Mouse (Mus musculus): Measurements from ENCODE around the gene Vipr1. TPM values are rescaled to one million over a fixed set of nuclear protein-coding genes. Genes with fewer than 3 reads are reported as not detected.

The Vipr1 gene
- polyA plus RNA-seq, 1 experiment from 2014 or later = 0.26 TPM

DNA sequence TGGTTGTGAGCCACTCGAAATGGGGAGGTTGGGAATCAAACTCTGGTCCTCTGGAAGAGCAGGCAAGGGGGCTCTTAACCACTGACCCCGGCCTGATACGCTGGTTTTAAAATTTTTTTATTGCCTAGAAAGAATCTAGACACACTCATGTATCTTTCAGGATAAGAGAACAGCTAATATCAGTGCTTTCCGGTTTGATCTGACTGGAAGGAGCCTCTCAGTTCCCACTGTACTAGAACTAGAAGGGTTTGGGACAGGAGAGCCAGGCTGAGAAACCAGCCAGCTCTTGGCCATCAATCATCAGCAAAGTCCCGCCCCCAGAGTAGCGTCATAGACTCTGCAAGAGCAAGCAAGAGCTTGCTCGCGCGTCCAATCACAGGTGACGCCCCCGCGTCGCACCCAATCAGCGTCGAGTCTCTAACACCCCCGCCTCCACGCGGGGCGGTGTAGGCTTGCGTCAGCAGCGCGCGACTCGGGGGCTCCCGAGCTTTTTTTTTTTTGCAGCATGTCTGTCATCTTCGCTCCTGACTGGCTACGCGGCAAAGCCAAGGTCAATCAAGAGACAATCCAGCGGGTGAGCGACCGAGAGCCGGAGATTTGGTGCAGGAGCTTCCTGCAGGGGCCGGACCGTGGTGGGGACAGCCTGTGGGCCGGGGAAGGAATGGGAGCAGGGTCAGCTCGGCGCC lies 67.5 kb downstream of the Vipr1 start, which contains the start of gene Ss18l2:
Gene Ss18l2, plus strand, starts transcription at position 432 of the 686 bp plus-strand sequence.
- Histone ChIP-seq H3K4me2 (ENCODE audit: low read depth, low read length) (peak within 1 kb of the TSS; percentile 83), H3K27me3 (replicated peaks; ENCODE audit: control insufficient read depth, insufficient read depth, low read length) (no peaks in the 10 kb centered on the region), H3K36me3 (ENCODE audit: control insufficient read depth, insufficient read depth, low read length) (peaks cover 11% of the 10 kb centered on the region; the same call in 1 of the 2 replicates), H3K9me3 (ENCODE audit: control insufficient read depth, low read length) (no peaks in the 10 kb centered on the region), H3K4me3 (ENCODE audit: low read depth, low read length) (peak within 1 kb of the TSS; percentile 80), H3K9ac (ENCODE audit: low read depth, low read length) (peak within 1 kb of the TSS; percentile 89), H3K27ac (replicated peaks; ENCODE audit: low read depth, low read length) (peak within 1 kb of the TSS; percentile 93), H3K4me1 (ENCODE audit: control insufficient read depth, insufficient read depth, low read length) (peaks cover 13% of the 10 kb centered on the region)
- DNase-seq (ENCODE audit: low spot score) (peak; percentile 100), ATAC-seq (ENCODE audit: low read depth) (peak; percentile 98)
- 5% methylated on average over 37 of the region's 37 CpGs for WGBS

- peak overlapping the region; percentile 89 for H3K9ac ChIP-seq (ENCODE audit: low read depth, low read length)
- peak overlapping the region; percentile 80 for H3K4me3 ChIP-seq (ENCODE audit: low read depth, low read length)
- peaks cover 9% of the 10 kb centered on the region for H3K4me1 ChIP-seq (ENCODE audit: control insufficient read depth, insufficient read depth, low read length)
- DNase-seq (ENCODE audit: low spot score) (no peak), ATAC-seq (ENCODE audit: low read depth) (peak; percentile 9; the same call in 1 of the 2 replicates)
- H3K27ac ChIP-seq (replicated peaks; ENCODE audit: low read depth, low read length) = peak overlapping the region; percentile 93
- 0% methylated on average over 18 of the region's 18 CpGs for WGBS
- H3K4me2 ChIP-seq (ENCODE audit: low read depth, low read length) = peak overlapping the region; percentile 83
- no peaks in the 10 kb centered on the region for H3K9me3 ChIP-seq (ENCODE audit: control insufficient read depth, low read length)
- peaks cover 11% of the 10 kb centered on the region; the same call in 1 of the 2 replicates for H3K36me3 ChIP-seq (ENCODE audit: control insufficient read depth, insufficient read depth, low read length)
- no peaks in the 10 kb centered on the region for H3K27me3 ChIP-seq (replicated peaks; ENCODE audit: control insufficient read depth, insufficient read depth, low read length)
Measured at GRCm38 (mm10) chr9:121710584-121710975, 68.1 kb downstream of the Vipr1 start.

DNA sequence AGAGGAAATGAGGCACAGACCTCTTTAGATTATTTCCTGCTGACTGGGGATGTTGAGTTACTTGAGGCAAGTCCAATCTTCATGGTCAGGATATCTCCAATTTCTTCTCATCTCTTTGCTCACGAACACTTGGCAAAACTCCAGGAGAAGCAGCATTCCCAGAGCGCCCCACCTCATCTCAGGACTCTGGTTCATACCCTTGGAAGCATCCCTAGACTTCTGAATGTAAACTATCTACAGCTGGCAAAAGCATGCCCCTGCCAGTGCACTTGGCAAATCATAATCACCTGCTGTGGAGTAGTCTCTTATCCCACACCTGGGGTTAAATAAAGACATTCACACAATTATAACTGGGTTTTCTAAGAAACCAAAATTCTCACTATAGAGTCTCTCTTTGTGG lies 74.5 kb downstream of the Vipr1 start:
- Histone ChIP-seq H3K4me3 (ENCODE audit: low read depth, low read length) (no peak overlapping the region), H3K27ac (replicated peaks; ENCODE audit: low read depth, low read length) (no peak overlapping the region), H3K4me1 (ENCODE audit: control insufficient read depth, insufficient read depth, low read length) (peaks cover 8% of the 10 kb centered on the region), H3K4me2 (ENCODE audit: low read depth, low read length) (no peak overlapping the region), H3K27me3 (replicated peaks; ENCODE audit: control insufficient read depth, insufficient read depth, low read length) (no peaks in the 10 kb centered on the region), H3K9ac (ENCODE audit: low read depth, low read length) (no peak overlapping the region), H3K36me3 (ENCODE audit: control insufficient read depth, insufficient read depth, low read length) (peaks cover 11% of the 10 kb centered on the region; the same call in 1 of the 2 replicates), H3K9me3 (ENCODE audit: control insufficient read depth, low read length) (peaks cover 5% of the 10 kb centered on the region; the same call in 1 of the 2 replicates)
- ATAC-seq (ENCODE audit: low read depth) (no peak), DNase-seq (ENCODE audit: low spot score) (no peak)
- WGBS = 80% methylated on average over 2 of the region's 2 CpGs

- peak overlapping the region; percentile 98 for H3K9ac ChIP-seq (ENCODE audit: low read depth, low read length)
- peaks cover 4% of the 10 kb centered on the region; the same call in 1 of the 2 replicates for H3K36me3 ChIP-seq (ENCODE audit: control insufficient read depth, insufficient read depth, low read length)
- H3K4me3 ChIP-seq (ENCODE audit: low read depth, low read length) = peak overlapping the region; percentile 93
- DNase-seq (ENCODE audit: low spot score) (no peak), ATAC-seq (ENCODE audit: low read depth) (no peak)
- H3K9me3 ChIP-seq (ENCODE audit: control insufficient read depth, low read length) = peaks cover 5% of the 10 kb centered on the region; the same call in 1 of the 2 replicates
- WGBS = 66% methylated on average over 15 of the region's 15 CpGs
- H3K4me2 ChIP-seq (ENCODE audit: low read depth, low read length) = peak overlapping the region; percentile 74
- peaks cover 8% of the 10 kb centered on the region for H3K4me1 ChIP-seq (ENCODE audit: control insufficient read depth, insufficient read depth, low read length)
- no peaks in the 10 kb centered on the region for H3K27me3 ChIP-seq (replicated peaks; ENCODE audit: control insufficient read depth, insufficient read depth, low read length)
- peak overlapping the region; percentile 93 for H3K27ac ChIP-seq (replicated peaks; ENCODE audit: low read depth, low read length)
Measured at GRCm38 (mm10) chr9:121718070-121718705, 75.7 kb downstream of the Vipr1 start.

- under 1% methylated on average over 30 of the region's 61 CpGs for WGBS
- H3K9ac ChIP-seq (ENCODE audit: low read depth, low read length) = peak within 1 kb of the TSS; percentile 98
Measured at GRCm38 (mm10) chr9:121718792-121719318, 76.3 kb downstream of the Vipr1 start, which contains the start of gene Nktr. Nktr (plus strand) TSS chr9:121719169.

DNA sequence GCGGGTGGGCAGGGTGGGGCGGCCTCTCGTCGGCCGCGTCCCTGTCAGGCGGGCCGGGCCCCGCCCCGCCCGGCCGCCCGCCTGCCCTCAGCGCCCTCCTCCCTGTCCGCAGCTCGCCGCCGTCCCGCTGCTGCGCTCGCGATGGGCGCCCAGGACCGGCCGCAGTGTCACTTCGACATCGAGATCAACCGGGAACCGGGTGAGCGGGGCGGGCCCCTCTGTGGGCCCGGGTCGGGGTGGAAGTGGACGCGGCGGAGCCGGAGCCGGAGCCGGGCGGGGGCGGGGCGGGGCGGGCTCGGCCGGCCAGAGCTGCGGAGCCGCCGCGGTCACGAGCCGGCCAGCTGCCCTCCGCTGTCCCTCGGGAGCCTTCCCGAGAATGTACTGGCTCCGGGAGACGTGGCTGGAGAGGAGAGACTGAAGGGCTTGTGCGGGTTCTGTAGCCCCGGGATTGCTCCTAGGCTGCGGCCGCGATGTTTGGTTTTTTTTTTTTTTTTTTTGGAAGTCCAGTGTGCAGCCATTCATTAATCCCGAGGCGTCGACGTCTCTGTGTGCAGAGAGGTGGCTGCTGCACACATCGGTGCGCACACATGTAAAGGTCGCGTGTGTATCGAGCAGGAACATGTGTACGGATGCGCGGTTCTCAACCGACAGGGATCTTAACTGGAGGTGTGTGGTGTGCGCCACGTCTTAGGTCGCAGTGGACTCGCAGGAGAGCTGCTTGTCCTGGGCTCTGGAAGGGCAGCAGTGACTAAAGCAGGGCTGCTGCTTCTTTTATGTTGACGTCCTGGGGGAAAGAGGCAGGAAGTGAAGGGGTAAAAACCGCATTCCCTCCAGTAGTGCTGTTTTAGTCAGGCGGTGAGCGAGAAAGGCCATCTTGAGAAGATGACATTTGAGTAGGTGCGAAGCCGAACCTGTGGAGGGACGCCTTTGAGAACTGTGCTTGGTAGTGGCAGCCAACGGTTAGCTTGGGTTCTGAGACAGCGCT lies 77.1 kb downstream of the Vipr1 start:
- ATAC-seq (ENCODE audit: low read depth) (peak; percentile 64), DNase-seq (ENCODE audit: low spot score) (peak; percentile 48)
- peaks cover 5% of the 10 kb centered on the region; the same call in 1 of the 2 replicates for H3K9me3 ChIP-seq (ENCODE audit: control insufficient read depth, low read length)

More at GRCm38 (mm10) chr9:121718792-121719318, 76.3 kb downstream of the Vipr1 start, which contains the start of gene Nktr:
- H3K27me3 ChIP-seq (replicated peaks; ENCODE audit: control insufficient read depth, insufficient read depth, low read length) = no peaks in the 10 kb centered on the region
- H3K4me3 ChIP-seq (ENCODE audit: low read depth, low read length) = peak within 1 kb of the TSS; percentile 93
- H3K9me3 ChIP-seq (ENCODE audit: control insufficient read depth, low read length) = peaks cover 5% of the 10 kb centered on the region; the same call in 1 of the 2 replicates
- peak; percentile 99 for DNase-seq (ENCODE audit: low spot score)
- H3K4me1 ChIP-seq (ENCODE audit: control insufficient read depth, insufficient read depth, low read length) = peaks cover 8% of the 10 kb centered on the region
- no peaks in the 10 kb centered on the region for H3K36me3 ChIP-seq (ENCODE audit: control insufficient read depth, insufficient read depth, low read length)
- H3K27ac ChIP-seq (replicated peaks; ENCODE audit: low read depth, low read length) = peak within 1 kb of the TSS; percentile 93
- peak within 1 kb of the TSS; percentile 88 for H3K4me2 ChIP-seq (ENCODE audit: low read depth, low read length)
- peak; percentile 99 for ATAC-seq (ENCODE audit: low read depth)

More for the DNA sequence above, 77.1 kb downstream of the Vipr1 start:
- H3K4me2 ChIP-seq (ENCODE audit: low read depth, low read length) = peak overlapping the region; percentile 88
- H3K27ac ChIP-seq (replicated peaks; ENCODE audit: low read depth, low read length) = peak overlapping the region; percentile 93
- peaks cover 8% of the 10 kb centered on the region for H3K4me1 ChIP-seq (ENCODE audit: control insufficient read depth, insufficient read depth, low read length)
- H3K36me3 ChIP-seq (ENCODE audit: control insufficient read depth, insufficient read depth, low read length) = no peaks in the 10 kb centered on the region
- H3K4me3 ChIP-seq (ENCODE audit: low read depth, low read length) = peak overlapping the region; percentile 93
- H3K9ac ChIP-seq (ENCODE audit: low read depth, low read length) = peak overlapping the region; percentile 98
- WGBS = 0% methylated on average over 30 of the region's 87 CpGs
- no peaks in the 10 kb centered on the region for H3K27me3 ChIP-seq (replicated peaks; ENCODE audit: control insufficient read depth, insufficient read depth, low read length)

Data from embryonic facial prominence, embryonic 14.5 days (tissue).